Mouse (Mus musculus): ENCODE results near the gene Frzb. TPM values are rescaled to one million over a fixed set of nuclear protein-coding genes. Genes with fewer than 3 reads are reported as not detected.

Frzb gene
- polyA plus RNA-seq, 1 experiment = not detected

DNA sequence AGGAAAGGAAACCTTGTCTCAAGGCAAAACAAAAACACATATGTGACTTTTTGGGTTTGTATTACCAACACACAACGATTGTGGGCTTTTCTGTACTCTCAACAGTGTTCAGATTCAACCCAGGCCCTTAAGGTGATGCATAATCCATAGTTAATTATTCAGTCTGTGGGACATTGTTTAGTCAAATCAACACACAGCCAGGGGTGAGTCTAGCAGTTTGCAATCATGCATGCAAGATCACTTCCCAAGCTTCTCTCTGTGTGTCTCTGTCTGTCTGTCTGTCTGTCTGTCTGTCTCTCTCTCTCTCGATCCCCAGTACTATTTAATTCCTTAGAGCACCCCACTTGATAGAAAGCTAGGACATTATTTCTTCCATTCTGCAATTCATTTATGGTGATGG is 10.0 kb downstream of the Frzb start:
- TF ChIP-seq GATA1 (IDR thresholded peaks at IDR 0.05; ENCODE audit: low read length) = no peak

DNA sequence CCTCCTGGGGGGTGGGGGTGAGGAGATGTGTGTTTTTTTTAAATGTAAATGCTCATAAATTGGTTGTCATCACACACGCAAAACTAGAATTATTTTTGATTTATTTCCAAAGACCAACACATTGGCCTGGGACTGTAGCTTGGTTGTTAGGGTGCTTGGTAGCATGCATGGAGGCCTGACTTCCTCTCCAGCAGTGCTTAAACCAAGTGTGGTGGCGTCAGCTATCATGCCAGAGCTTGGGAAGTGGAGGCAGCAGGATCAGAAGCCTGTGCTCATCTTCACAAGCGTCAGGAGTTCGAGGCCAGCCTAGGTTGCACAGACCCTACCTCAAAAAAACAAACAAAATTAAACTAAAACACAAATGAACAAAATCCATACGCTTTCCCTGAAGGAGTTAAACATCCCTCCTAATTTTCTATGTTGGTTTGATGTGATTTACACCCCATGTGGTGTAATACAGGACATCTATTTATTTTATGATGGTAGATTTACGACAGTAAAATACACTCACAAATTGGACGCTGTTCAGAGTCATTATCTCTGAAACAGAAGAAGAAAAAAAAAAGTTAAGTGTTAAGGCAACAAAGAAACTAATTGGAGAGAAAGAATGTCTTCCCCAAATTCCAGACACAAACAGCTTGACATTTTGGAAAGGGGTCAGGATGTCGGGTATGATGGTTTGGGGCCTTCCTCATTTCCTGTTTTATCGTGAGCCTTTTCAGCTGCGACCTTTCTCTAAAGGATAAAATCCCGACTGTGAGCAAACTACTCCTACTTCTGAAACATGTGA is 12.4 kb downstream of the Frzb start:
- no peak for TF ChIP-seq GATA1 (IDR thresholded peaks at IDR 0.05; ENCODE audit: low read length)

DNA sequence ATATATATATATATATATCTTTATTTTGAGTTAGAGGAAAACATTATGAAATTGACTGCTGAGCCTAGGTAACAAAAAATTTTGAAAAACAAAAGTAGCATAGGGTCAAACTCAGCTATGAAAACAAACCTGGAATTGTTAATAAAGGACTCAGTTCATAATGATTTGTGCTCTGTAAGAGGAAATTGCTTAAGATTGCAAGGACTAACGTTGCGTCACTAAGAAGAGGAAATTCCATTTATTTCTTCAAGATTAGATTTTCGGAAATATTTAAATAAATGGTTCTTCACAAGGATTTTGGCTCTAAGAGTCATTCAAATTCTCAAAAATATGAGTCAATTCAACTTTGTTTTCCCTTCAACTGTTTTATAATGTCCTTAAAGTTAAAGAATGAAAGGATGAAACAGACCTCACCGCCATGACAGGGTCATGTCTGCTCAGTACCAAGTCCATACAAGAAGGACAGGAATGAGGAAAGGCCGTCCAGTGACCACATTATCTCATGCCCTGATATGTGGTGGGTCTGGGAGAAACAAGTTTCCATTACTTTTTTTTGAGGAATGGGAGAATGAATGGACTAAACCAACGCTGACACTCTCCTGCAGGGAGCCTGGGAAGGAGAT is 14.1 kb downstream of the Frzb start:
- TF ChIP-seq GATA1 (IDR thresholded peaks at IDR 0.05; ENCODE audit: low read length) = no peak

DNA sequence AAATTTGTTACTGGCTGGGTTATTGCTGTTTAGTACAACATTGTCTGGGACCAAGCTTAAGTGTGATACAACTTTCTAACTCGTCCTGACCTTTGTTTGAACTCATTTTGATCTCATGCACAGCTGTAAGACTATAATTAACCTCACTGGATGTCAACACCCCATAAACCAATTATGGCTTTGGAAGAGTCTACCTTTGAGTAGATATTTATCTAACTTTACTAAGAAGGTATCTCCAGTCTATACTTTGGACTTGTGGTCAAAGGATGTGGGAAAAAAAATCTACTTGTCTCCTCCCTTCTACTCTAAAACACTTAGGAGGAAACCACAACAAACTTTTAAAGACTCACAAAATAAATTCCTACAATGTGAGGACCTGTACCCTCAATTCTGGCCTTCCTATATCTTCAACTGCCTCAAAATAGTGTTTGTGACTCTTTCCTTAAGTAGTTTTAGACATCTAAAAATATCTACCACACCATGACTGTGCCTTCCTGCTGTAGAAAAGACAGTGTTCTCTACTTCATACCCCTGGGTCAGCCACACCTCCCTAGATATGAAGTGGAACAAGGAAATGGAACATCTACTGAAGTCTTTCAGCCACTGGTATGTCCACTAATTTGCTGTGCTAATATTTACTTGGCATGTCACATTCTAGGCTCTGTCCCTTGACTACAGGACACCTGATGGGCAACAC is 16.9 kb downstream of the Frzb start:
- TF ChIP-seq GATA1 (IDR thresholded peaks at IDR 0.05; ENCODE audit: low read length) = no peak

DNA sequence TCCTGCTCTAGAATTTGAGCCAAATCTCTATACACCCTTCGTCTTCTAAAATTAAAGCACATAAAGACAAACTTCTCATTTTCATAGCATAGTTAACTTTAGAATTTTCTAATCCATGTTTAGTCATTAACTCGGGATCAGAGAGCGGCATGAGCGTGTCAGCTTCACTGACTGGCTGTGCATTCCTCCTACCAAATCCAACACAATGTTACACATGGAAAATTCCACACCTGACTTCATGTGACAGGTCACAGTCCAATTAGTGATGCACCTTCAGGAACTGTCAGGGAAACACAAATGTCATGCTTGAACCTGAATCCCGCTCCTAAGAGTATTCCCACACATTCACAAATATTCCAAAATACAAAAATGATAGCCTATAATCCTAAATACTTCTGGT is 24.3 kb downstream of the Frzb start:
- TF ChIP-seq GATA1 (IDR thresholded peaks at IDR 0.05; ENCODE audit: low read length) = no peak

DNA sequence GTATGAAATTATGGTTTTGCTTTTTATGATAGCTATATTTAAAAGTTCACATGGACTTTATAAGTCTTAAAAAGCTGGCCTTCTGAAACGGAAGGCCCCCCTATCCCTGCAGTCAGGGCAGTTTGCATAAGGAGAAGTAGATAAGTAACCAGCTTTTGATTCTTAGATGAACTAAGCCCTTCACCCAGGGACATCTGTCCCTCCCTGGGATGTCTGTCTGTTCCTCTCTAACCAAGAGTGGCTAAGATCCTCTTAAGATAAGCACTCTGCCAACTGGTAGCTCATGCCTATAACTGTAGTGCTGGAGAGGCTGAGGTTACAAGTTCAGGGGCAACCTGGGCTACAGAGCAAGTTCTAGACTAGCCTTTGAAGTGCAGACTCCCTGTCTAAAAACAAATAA is 25.4 kb downstream of the Frzb start:
- TF ChIP-seq GATA1 (IDR thresholded peaks at IDR 0.05; ENCODE audit: low read length) = no peak

DNA sequence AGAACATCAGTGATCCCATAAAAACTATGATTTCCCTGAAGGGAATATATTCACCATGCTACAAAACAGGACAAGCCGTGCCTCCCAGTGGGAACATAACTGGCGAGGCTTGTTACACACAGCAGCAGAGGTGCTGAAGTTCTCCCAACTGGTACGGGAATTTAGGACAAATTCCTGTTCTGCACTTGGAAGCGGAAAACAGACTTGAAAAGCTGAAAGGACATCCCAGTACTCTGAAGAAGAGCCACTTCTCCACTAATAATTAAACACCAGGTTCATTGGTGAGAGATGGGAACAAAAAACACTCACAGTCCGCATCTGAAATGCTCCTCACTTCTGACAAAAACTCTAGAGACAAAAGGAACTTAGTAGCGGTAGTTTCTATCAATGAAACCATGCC is 31.1 kb downstream of the Frzb start:
- no peak for TF ChIP-seq GATA1 (IDR thresholded peaks at IDR 0.05; ENCODE audit: low read length)

DNA sequence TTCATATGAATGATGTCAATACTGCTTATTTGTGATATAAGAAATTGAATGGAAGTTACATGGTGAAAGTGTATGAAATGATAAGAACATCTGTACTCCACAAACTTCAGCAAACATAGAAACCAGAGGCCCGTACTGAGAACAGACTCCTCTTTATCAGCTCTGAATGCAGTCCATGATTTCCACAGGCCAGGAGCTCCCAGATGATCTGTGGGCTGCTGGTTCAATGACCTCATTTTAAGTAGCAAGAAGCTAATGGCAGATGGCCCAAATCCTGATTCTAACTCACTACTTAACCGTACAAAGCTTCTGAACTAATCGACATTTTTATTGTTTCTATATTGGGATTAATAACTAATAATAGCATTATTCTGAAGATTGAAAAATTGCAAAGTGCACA is 33.0 kb downstream of the Frzb start:
- TF ChIP-seq GATA1 (IDR thresholded peaks at IDR 0.05; ENCODE audit: low read length) = no peak

DNA sequence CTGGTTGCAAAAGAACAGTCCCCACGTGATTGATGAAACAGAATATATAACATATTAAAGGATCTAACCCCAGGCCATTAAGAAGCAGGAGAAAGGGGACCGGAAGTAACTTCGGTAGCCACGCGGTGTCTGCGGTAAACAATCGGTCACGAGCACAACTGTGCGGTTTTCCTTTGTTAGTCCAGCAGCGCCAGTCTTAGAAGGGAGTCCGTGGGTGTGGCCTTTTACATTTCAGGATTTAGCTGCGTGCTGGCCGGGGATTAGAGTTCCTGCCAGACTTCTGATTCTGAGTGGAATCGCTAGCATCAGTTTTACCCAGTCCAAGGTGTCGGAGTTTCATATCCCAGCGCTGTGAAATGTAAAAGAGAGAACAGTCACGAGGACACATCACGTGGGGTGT is 34.3 kb downstream of the Frzb start:
- no peak for TF ChIP-seq GATA1 (IDR thresholded peaks at IDR 0.05; ENCODE audit: low read length)

DNA sequence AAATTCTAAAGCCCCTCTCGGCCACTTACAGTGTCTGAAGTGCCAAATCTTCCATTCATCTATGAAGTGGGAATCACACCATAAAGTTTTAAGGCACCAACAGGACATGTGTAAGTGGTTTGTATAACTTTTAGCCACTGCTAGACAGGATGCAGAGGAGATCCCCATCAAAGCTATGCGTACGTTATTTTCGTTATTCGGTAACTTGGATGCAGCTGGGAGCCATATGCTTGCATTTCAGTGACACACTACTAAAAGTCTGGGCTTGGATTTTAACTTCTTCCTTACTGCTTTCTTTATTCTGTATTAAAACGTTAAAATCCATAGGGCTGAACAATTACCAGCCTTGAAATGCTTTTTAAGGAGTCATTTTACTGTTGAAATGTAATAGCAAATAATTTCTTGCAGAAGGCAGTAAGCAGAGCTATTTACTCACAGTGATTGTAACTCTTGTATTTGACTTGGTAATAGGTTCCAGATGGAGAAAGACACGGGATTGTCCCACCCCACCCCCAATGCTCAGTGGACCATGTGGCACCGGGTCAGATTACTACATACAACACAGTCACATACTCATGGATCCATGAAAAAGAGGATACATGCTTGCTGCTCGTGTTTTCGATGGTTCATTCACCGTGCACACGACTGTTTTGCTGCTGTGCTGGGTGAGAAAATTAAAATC is 37.4 kb downstream of the Frzb start:
- no peak for TF ChIP-seq GATA1 (IDR thresholded peaks at IDR 0.05; ENCODE audit: low read length)

DNA sequence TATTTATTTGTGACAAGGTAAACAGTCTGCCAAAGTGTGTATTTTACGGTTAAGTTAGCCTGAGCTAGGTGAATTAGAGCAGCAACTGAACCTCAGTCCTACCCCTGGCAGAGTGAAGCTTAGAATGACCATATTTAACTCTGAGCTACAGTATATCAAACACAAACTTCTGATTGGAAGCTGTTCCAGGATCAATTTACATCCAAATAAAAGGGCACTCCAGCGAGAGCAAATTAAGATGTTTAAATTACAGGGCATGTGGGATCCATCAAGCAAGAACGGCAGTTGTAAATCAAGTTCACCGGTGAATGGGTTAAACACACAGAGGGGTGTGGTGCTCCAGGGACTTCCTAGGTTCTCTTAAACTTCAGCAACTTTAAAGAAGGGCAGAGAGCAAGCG is 42.7 kb downstream of the Frzb start:
- TF ChIP-seq GATA1 (IDR thresholded peaks at IDR 0.05; ENCODE audit: low read length) = no peak

DNA sequence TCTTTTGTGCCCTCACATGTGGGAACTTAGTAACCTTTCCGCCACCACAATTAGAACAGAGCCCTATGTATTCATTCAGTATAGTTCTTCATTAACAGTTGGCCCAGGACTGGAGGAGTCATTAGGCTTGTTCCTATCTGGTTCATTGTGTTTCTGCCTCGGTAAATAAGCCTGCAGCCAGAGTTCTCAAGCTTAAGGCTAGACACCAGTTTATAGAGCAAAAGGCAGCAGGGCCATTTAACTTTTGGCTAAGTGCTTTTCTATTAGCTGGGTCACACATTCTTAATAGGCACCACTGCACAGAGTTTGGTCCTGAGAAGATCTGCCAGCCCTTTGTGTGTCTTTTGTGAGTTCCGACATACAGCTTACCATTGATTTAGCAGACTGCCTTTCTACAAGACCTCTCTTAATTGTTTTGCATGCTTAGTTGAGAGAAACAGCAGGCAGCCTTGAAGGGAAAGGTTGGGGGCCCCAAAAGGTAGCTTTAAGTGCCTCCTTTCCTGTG is 48.8 kb downstream of the Frzb start:
- no peak for TF ChIP-seq GATA1 (IDR thresholded peaks at IDR 0.05; ENCODE audit: low read length)

DNA sequence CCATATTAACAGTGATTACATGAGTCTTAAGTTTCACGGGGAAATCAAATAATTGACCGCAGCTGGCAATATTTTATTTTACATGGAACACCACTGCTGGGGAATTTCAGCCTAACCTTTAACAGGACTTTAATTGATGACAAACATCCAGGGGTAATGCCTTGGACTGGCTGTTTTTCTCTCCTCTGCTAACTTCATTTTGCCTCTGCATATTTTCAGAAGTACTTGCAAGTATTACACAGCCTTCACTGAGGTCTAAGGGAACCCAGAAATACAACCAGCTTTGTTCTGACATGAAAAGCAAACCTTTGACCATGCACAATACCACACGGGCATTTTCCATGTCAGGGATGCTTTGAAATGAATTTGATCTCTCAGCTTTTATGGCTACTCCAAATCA is 50.6 kb downstream of the Frzb start:
- no peak for TF ChIP-seq GATA1 (IDR thresholded peaks at IDR 0.05; ENCODE audit: low read length)

DNA sequence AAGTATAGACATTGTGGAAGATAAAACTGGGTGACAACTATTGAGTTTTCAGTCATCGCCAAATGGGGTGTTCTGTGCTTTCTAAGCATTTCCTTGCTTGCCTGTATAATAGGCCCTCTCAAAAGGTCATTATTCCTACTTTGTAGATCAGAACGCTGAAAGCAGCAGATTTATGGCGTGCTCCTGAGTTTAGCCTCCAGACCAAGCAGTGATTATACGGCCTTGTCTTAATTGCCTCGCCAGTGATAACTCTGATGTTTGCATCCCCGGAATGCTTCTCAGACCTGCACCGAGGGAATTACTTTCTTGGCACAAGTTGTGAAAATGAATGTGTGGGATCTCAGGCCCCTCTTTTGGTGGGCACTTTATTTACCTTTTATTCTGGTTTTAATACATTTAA is 51.4 kb downstream of the Frzb start:
- TF ChIP-seq GATA1 (IDR thresholded peaks at IDR 0.05; ENCODE audit: low read length) = no peak

DNA sequence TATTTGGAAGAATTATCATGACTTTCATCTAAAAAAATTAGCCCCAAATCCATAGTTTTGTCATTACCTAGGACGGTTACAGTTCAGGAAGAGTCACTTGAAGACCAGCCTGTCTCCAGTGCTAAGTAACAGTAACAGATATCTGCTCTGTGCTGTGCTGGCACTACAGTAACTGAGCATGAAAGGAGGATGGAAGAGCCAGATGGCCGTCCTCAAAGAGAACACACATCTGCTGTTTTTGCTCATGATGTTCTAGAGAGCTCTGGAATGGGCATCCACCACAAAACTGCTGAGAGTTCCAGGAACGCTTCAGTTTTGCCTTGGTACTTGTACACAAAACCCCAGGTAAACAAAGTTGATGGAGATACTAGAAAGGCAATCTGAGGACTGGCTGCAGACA is 59.1 kb downstream of the Frzb start:
- TF ChIP-seq GATA1 (IDR thresholded peaks at IDR 0.05; ENCODE audit: low read length) = no peak

DNA sequence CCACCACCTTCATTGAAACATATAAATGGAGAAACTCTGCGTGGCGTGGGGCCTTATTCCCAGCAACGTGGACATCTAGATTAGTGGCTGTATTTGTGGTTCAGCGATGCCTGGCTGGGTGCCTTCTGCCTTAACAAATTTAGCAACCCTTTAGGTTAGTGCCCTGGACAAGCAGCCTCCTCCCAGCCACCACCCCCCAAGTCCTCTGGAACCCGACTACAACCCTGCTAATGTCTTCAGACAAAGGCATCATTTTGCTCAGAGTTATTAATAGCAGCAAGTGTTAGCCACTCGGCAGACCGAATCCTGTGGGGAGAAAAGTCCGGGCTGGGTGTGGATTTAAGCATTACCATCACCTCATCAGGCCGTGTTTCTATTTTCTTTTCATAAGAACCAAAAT is 59.8 kb downstream of the Frzb start:
- TF ChIP-seq GATA1 (IDR thresholded peaks at IDR 0.05; ENCODE audit: low read length) = no peak

Measured in G1E-ER4 (cell line).